Mouse (Mus musculus) ES-E14 (cell line): ENCODE measurements around the gene Mfsd10. TPM values are rescaled to one million over a fixed set of nuclear protein-coding genes. Genes with fewer than 3 reads are reported as not detected.

Experiments
- DNase-seq: peaks from one replicate; pipeline ENCODE4 v3.0.0-alpha.2; 2013; ENCODE audit warnings: low read depth, low spot score
- H3K27ac ChIP-seq: 2 replicates; pipeline ENCODE4 v1.5.1; 2012; ENCODE audit warnings: low read depth, mild to moderate bottlenecking, low read length, moderate library complexity, mixed read lengths; ENCODE audit not compliant: poor library complexity, insufficient read depth, severe bottlenecking
- H3K36me3 ChIP-seq: 2 replicates; pipeline ENCODE4 v1.6.1; 2012; ENCODE audit warnings: mild to moderate bottlenecking, low read length, moderate library complexity, mixed read lengths; ENCODE audit not compliant: control insufficient read depth, poor library complexity, insufficient read depth, severe bottlenecking
- H3K4me1 ChIP-seq, 2 experiments: fragments of 150-350 bp in 1 of 2; sonication (generic) in 1 of 2; 2 replicates each; pipeline ENCODE4 v1.6.1; 2012; ENCODE audit warnings: low read length in 2 of 2, mild to moderate bottlenecking in 1 of 2, mixed read lengths in 1 of 2; ENCODE audit not compliant: control insufficient read depth in 2 of 2, insufficient read depth in 2 of 2, poor library complexity in 1 of 2
- H3K4me3 ChIP-seq, 2 experiments: fragments of 150-350 bp in 1 of 2; sonication (generic) in 1 of 2; 2 replicates each; pipeline ENCODE4 v1.5.1; 2012; ENCODE audit warnings: low read length in 2 of 2, low read depth in 1 of 2, mild to moderate bottlenecking in 1 of 2, mixed read lengths in 1 of 2; ENCODE audit not compliant: insufficient read depth in 1 of 2, poor library complexity in 1 of 2, severe bottlenecking in 1 of 2
- H3K9ac ChIP-seq: 2 replicates; pipeline ENCODE4 v1.6.1; 2012; ENCODE audit warnings: low read depth, mild to moderate bottlenecking, low read length, mixed read lengths; ENCODE audit not compliant: poor library complexity, insufficient read depth, severe bottlenecking
- H3K9me3 ChIP-seq: fragments of 150-350 bp; sonication (generic); 2 replicates; pipeline ENCODE4 v1.6.1; 2012; ENCODE audit warnings: low read depth, mild to moderate bottlenecking, low read length; ENCODE audit not compliant: control insufficient read depth, insufficient read depth
- CHD2 ChIP-seq: IDR thresholded peaks from 2 replicates; pipeline ENCODE4 v1.6.1; 2014; ENCODE audit warnings: mild to moderate bottlenecking, low read depth, low read length, inconsistent platforms
- HCFC1 ChIP-seq: IDR thresholded peaks from 2 replicates; pipeline ENCODE4 v1.6.1; 2012; ENCODE audit warnings: low read length, inconsistent platforms, borderline replicate concordance; ENCODE audit not compliant: insufficient read depth
- MAFK ChIP-seq: IDR thresholded peaks from 2 replicates; pipeline ENCODE4 v1.6.1; 2014; ENCODE audit warnings: mild to moderate bottlenecking, low read depth, low read length, inconsistent platforms; ENCODE audit not compliant: insufficient read depth
- ZC3H11A ChIP-seq: IDR thresholded peaks from 2 replicates; pipeline ENCODE4 v1.6.1; 2012; ENCODE audit warnings: low read depth, mild to moderate bottlenecking, inconsistent platforms, low read length, borderline replicate concordance
- ZNF384 ChIP-seq: IDR thresholded peaks from 2 replicates; pipeline ENCODE4 v1.6.1; 2012; ENCODE audit warnings: low read depth, low read length, inconsistent platforms
- in situ Hi-C, 2 experiments: fragments of 600-800 bp; cut with MboI; formaldehyde crosslinking; loops; one replicate each; pipeline ENCODE4 v1.15.1; 2025; ENCODE audit warnings: low sequenced_read_pairs in 2 of 2, inconsistent platforms in 1 of 2; ENCODE audit not compliant: unreplicated experiment in 2 of 2
- total RNA-seq: library from RNA; depleted of rRNA; stranded (reverse); fragments of 300-350 nt; gene quantifications from 2 replicates; pipeline ENCODE4 v1.2.3, GENCODE M21; 2012

Gene Mfsd10
- total RNA-seq, 1 experiment: 192 TPM

- DNase-seq: no peak
- in situ Hi-C loops: no loop called here
- no peak overlapping the region for H3K4me3 ChIP-seq
- H3K27ac ChIP-seq: no peak overlapping the region
- TF ChIP-seq ZC3H11A: no peak
- TF ChIP-seq HCFC1: no peak
- no peak for TF ChIP-seq CHD2
- no peak for TF ChIP-seq ZNF384
- no peak for TF ChIP-seq MAFK
- H3K9ac ChIP-seq: no peak overlapping the region
- no peaks in the 10 kb centered on the region for H3K4me1 ChIP-seq
- peaks cover 71% of the 10 kb centered on the region for H3K36me3 ChIP-seq
- H3K9me3 ChIP-seq: no peaks in the 10 kb centered on the region
These were observed 15.9 kb upstream of the Mfsd10 start for GRCm38 (mm10) chr5:34652961-34653360.

DNA sequence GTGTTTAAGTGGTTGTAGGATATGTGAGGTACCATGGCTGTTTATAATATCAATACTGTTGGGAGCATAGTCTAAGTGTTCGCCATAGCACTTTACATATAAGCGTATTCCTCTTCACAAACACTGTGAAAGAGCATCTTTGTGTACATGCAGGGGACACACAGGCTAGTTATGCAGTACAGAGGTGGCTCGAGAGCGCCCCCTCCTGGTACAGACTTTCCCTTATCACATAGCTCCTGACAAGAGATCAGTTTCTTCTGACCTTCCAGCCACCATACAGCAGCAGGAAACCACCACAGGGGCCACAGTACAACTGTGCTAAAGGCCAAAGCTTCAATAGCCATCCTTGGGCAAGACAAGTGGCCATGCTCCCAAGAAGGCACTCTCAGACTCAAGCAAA lies 10.6 kb upstream of the Mfsd10 start:
- TF ChIP-seq ZC3H11A: no peak
- no peak for TF ChIP-seq HCFC1
- TF ChIP-seq CHD2: no peak
- no peak for TF ChIP-seq ZNF384
- TF ChIP-seq MAFK: no peak
- no peak overlapping the region for H3K9ac ChIP-seq
- no peak overlapping the region for H3K4me3 ChIP-seq
- no peaks in the 10 kb centered on the region for H3K4me1 ChIP-seq
- DNase-seq: peak; percentile 81
- peaks cover 75% of the 10 kb centered on the region for H3K36me3 ChIP-seq
- H3K9me3 ChIP-seq: no peaks in the 10 kb centered on the region
- no peak overlapping the region for H3K27ac ChIP-seq
- in situ Hi-C loops: loop anchor here in 1 of 2 experiments (10.0 kb wide), 1 partner anchor 133 kb away; the partner anchor contains the start of gene Tnip2

GRCm38 (mm10) chr5:34642932-34643331 lies 5.9 kb upstream of the Mfsd10 start:
- H3K27ac ChIP-seq: no peak overlapping the region
- peak; percentile 47 for DNase-seq
- no peak overlapping the region for H3K4me3 ChIP-seq
- in situ Hi-C loops: loop anchor here in 1 of 2 experiments (10.0 kb wide), 1 partner anchor 128 kb away; the partner anchor contains the start of gene Tnip2
- H3K36me3 ChIP-seq: peaks cover 76% of the 10 kb centered on the region
- H3K9ac ChIP-seq: no peak overlapping the region
- H3K4me1 ChIP-seq: 0 out of 4 replicates have a peak, but pooled peaks cover 0 to 2% of the 10 kb centered on the region in 2 experiments
- H3K9me3 ChIP-seq: no peaks in the 10 kb centered on the region
- TF ChIP-seq MAFK (no peak), CHD2 (no peak), ZNF384 (no peak), HCFC1 (no peak), ZC3H11A (no peak)

GRCm38 (mm10) chr5:34641991-34642390 lies 5.0 kb upstream of the Mfsd10 start:
- Histone ChIP-seq H3K9me3 (no peaks in the 10 kb centered on the region), H3K27ac (no peak overlapping the region), H3K36me3 (peaks cover 73% of the 10 kb centered on the region), H3K4me3 (no peak overlapping the region), H3K4me1 (0 out of 4 replicates have a peak, but pooled peaks cover 0 to 5% of the 10 kb centered on the region in 2 experiments), H3K9ac (no peak overlapping the region)
- no peak for TF ChIP-seq CHD2
- TF ChIP-seq HCFC1: no peak
- no peak for TF ChIP-seq ZNF384
- TF ChIP-seq MAFK: no peak
- no peak for TF ChIP-seq ZC3H11A
- in situ Hi-C loops: loop anchor here in 1 of 2 experiments (10.0 kb wide), 1 partner anchor 127 kb away; the partner anchor contains the start of gene Tnip2
- DNase-seq: no peak
